Comparison of ENCODE assay signal across 8 mouse cellular contexts in the genomic region with DNA sequence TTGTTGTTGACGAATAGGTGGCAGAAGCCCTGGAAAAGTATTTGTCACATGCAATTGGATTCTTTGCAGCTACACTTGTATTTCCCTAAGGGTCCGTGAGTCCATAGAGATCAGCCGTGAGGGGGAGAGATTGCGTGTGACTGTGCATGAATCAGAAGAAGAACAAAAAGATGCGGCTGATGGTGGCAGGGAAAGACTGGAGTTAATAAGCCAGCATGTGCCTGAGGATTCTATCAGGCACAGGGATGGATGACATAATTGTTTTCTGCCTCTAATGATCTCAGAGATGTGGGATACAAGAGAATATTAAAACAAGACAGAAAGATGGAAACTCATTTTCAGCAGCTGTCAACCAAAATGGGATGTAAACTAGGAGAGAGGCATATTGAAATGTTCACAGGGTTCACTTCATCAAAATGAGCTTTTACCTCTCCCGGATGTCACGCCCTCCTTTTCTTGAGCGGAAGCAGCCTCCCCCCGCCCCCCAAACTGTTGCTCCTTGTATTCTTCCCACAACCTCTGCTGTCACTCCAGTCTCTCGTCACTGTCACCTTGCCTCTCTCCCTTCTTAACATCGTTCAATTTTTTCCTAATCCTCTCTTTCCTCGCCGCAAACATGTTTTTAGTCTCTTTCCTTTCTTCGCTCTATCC.
DNase-seq lines count a peak whose midpoint lies in the region; TF ChIP-seq lines count a peak whose summit lies in the region.

No protein-coding gene starts in this region.

- no peaks in the 10 kb centered on the region for H3K79me2 ChIP-seq in liver, adult 2 months (ENCODE audit: control insufficient read depth, insufficient read depth, low read length)

- peak overlapping the region; percentile 42; the same call in 1 of the 2 replicates for H3K4me3 ChIP-seq in liver, adult 2 months (ENCODE audit: insufficient read depth, low read depth, low read length)
- H3K4me3 ChIP-seq in embryonic facial prominence, embryonic 10.5 days = peak overlapping the region; percentile 68
- H3K4me3 ChIP-seq in hindbrain, embryonic 10.5 days = peak overlapping the region; percentile 60

- H3K27ac ChIP-seq in liver, adult 2 months (replicated peaks; ENCODE audit: insufficient read depth, low read depth, low read length) = no peak overlapping the region
- H3K27ac ChIP-seq in embryonic facial prominence, embryonic 10.5 days (replicated peaks) = peak overlapping the region; percentile 95
- H3K27ac ChIP-seq in hindbrain, embryonic 10.5 days = peak overlapping the region; percentile 94

- H3K9me3 ChIP-seq in embryonic facial prominence, embryonic 10.5 days = no peaks in the 10 kb centered on the region
- no peaks in the 10 kb centered on the region for H3K9me3 ChIP-seq in hindbrain, embryonic 10.5 days

- WGBS in liver, adult 2 months = 44% methylated on average over 14 of the region's 14 CpGs
- WGBS in embryonic facial prominence, embryonic 10.5 days = 40% methylated on average over 14 of the region's 14 CpGs
- WGBS in hindbrain, embryonic 10.5 days = 34% methylated on average over 14 of the region's 14 CpGs

- no peak overlapping the region for H3K9ac ChIP-seq in liver, adult 2 months (ENCODE audit: low read depth, low read length)

- 0 out of 2 replicates have a peak, but pooled peaks cover 2% of the 10 kb centered on the region for H3K27me3 ChIP-seq in liver, adult 2 months (ENCODE audit: control insufficient read depth, insufficient read depth, low read length)
- H3K27me3 ChIP-seq in embryonic facial prominence, embryonic 10.5 days (replicated peaks; ENCODE audit: low read depth, poor library complexity, severe bottlenecking) = no peaks in the 10 kb centered on the region
- H3K27me3 ChIP-seq in hindbrain, embryonic 10.5 days (ENCODE audit: insufficient read depth, poor library complexity, severe bottlenecking) = no peaks in the 10 kb centered on the region

- no peak for DNase-seq in liver, adult 2 months (ENCODE audit: extremely low read depth, low read depth, low spot score)
- no peak for DNase-seq in liver
- DNase-seq in embryonic facial prominence, embryonic 10.5 days (ENCODE audit: low spot score) = peak; percentile 40
- peak; percentile 20 for DNase-seq in hindbrain, embryonic 10.5 days (ENCODE audit: low spot score)
- peak; percentile 7 for DNase-seq in lung, postnatal 14 days
- peak; percentile 55 for DNase-seq in thymus, postnatal 14 days
- no peak for DNase-seq in layer of hippocampus, adult 8-10 months (ENCODE audit: low spot score in 2 of 2)
- DNase-seq in adrenal gland, adult 8-10 months = no peak

- H3K36me3 ChIP-seq in liver, adult 2 months (ENCODE audit: control insufficient read depth, insufficient read depth, low read length) = no peaks in the 10 kb centered on the region
- no peaks in the 10 kb centered on the region for H3K36me3 ChIP-seq in embryonic facial prominence, embryonic 10.5 days (replicated peaks)
- no peaks in the 10 kb centered on the region for H3K36me3 ChIP-seq in hindbrain, embryonic 10.5 days

- TF ChIP-seq CTCF in liver, adult 2 months (IDR thresholded peaks at IDR 0.05; ENCODE audit: low read depth, low read length) = no peak

- no peak for TF ChIP-seq POLR2A in liver, adult 2 months (IDR thresholded peaks at IDR 0.05; ENCODE audit: extremely low read depth, insufficient read depth, low read length)

- 0 out of 2 replicates have a peak, but pooled peaks cover 3% of the 10 kb centered on the region for H3K4me1 ChIP-seq in liver, adult 2 months (ENCODE audit: control insufficient read depth, insufficient read depth, low read length)
- peaks cover 12% of the 10 kb centered on the region for H3K4me1 ChIP-seq in embryonic facial prominence, embryonic 10.5 days
- H3K4me1 ChIP-seq in hindbrain, embryonic 10.5 days (replicated peaks) = peaks cover 13% of the 10 kb centered on the region

Comparison
In these comparisons a context has a peak if more than half of its experiments do, and no peak if none do; other contexts are left out.
1. DNase-seq: peak in embryonic facial prominence, embryonic 10.5 days (single experiment), hindbrain, embryonic 10.5 days (single experiment), lung, postnatal 14 days (single experiment) and thymus, postnatal 14 days (single experiment); none in liver, adult 2 months (single experiment), liver (single experiment), layer of hippocampus, adult 8-10 months (0 of 2) and adrenal gland, adult 8-10 months (single experiment).
2. Peak in every context shown above with its lines, with median percentiles within 50 percentile points of each other: H3K4me3 ChIP-seq.